Mouse (Mus musculus) adrenal gland, postnatal 14 days (tissue): ENCODE measurements at regions not wholly inside any gene's neighbourhood (a gene's known extent, or its start where the extent isn't known, plus 50 kb on each side); places are given as distances from the start of the nearest gene placed in this dataset.
"Not testable (repeated sequence)": the region's sequence is repeated elsewhere in the genome, so short reads cannot be mapped to it uniquely, and the experiment has no call there.

Source experiments
- DNase-seq: peaks from one replicate; pipeline ENCODE4 v3.0.0; 2021; ENCODE audit warnings: mixed read lengths

DNA sequence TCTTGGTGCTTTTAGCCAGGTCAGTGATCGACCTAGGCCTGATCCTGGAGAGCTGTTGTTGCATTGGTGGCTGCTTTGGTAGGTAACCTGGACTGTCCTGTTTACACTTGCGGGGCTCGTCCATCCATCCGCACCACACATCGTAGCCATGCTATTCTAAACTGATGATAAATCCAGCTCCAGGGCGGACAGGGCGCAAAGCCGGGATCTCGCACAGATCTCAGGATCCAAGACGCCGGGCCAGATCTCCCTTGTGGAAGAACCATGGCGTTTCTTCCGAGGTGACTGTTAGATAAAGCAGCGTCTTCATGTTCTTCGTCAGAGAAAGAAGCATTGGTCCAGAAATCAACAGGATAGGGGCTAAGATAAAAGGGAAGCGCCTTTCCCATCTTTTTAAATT lies 115.6 kb downstream of the Sec16b start:
- DNase-seq: not testable (repeated sequence)

DNA sequence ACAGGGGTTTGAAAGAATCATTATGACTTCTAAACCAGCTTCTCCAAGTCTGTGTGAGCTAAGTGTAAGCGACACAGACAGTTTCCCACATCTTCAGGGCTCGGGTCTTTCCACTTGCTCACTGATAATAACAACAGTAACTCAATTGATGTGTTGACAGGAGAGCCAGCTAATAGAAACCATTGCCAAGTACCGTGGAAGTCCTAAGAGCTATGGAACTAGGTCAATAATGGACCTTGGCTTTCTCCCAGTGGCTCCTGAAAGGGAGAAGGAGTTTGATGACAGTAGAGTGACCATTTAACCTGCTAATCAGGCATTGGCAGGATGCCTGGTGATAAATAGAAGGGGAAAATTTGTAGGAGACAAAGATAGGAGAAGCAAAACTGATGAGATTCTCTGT lies 126.1 kb downstream of the Sec16b start:
- DNase-seq: no peak

DNA sequence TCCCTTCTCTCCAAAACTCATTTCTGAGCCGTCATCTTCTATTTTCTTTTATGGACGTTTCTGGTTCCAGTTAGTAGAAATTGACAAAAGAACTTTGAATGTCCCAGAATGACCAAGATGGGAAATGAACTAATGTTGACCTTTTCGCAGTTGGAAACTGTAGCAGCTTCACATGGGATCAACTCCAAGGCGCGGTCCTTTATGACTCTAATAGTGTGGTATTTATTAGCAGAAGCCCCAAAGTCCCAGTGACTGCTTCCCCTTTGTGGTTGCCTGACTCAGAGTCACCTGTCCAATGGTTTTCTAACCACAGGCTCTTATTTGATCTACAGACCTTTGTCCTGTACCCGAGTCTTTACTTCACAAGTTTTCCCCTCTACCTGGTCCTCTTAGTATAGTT lies 126.9 kb downstream of the Sec16b start:
- no peak for DNase-seq

DNA sequence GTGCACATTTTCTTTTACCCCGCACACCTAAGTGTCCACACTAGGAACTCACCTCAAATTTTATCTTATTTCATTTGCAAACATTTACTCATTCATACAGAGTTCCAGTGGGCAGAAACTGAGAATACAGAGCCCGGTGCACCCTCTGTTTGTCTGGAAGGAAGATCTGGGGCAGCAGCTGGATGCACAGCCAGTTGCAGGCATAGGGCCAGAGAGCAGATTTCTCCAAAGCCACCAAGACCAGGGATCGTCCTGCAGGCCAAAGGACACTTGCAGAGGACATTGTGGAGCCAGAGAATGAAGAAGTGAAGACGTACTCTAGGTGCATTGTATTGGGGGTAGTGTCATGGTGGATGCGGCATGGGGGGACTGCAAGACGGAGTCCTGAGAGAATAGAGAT lies 129.2 kb downstream of the Sec16b start:
- DNase-seq: no peak

DNA sequence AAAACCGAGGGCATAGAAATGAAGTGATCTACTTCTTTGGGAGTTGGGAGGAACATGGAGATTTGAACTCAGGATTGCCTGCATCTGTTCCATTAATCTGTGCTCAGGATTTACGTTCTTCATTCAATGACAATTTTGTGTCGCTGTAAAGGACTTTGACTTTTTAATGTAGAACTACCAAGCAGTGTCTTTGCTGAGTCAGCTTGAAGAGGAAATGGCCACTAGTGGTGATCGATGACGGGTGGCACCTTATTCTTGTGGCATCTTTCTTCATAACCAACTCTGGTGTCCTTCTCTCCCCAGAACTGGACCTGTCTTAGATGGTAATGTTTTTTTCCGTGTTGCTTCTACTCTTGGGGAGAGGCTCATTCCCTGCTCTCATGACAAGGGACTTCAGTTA lies 137.0 kb downstream of the Sec16b start:
- DNase-seq: no peak

DNA sequence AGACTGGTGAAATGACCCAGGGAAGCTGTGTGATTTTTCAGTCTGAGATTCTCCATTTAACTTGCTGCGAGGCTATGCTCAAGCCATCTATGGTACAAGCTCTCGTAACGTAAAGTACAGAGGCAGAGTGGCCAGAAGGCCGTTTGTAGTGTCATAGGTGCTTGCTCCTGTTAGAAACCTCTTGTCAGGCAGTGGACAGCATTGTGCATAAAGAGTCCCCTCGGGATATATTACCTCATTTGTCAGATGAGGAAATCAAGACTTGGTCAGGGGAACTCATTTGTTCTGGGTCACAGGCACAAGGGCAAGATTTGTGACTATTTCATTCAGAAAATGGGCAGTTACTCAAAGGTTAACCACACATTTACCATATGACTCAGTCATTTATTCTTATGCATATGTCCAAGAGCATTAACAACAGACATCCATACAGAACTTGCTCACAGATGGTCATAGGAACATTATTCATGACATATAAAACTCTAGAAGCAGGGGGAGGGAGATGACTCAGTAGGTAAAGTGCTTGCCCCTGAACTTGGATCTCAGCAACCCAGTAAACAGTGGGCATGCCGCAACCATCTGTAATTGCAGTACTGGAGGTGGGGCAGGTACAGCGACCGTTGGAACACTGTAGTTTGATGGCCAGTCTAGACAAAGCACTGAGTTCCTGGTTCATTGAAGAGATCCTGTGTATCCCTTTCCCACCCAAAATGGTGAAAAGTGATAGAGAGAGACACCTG lies 139.3 kb downstream of the Sec16b start:
- no peak for DNase-seq

DNA sequence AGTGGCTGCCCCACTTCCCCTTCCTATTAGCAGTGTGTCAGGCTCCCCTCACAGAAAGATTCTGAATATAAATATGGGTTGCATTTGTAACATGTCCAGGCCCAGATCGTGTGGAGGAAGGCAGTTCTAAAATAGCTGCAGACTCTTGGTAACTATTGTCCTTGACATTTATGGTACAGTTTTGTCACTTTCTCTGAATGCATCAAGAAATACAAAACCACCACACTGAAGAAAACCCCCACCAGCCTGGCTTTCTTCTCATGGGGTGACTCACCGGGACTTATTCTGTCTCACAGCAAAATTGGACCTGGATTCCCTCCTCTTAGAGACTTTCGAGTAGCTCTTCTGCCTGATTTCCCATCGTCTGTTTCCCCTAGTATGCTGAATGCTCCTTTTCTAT lies 148.9 kb downstream of the Sec16b start:
- no peak for DNase-seq

DNA sequence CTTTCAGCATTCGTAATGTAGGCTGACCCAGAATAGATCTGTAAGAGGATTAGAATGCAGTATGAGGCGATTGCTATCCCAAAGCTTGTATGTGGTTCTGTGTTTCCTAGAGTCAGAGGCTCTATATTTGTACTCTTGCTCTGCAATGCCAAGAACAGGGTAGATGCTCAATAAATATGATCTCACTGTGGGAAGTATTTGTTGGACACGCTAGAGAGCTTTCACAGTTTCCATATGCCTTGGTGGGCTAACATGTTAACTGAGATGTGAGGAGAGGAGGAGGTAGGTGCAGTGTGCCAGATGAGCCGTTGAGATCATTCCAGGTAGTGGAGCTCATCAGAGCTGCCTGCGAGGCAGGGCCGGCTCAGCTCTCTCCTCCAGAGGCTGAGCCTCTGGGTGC lies 163.1 kb downstream of the Sec16b start:
- DNase-seq: no peak

DNA sequence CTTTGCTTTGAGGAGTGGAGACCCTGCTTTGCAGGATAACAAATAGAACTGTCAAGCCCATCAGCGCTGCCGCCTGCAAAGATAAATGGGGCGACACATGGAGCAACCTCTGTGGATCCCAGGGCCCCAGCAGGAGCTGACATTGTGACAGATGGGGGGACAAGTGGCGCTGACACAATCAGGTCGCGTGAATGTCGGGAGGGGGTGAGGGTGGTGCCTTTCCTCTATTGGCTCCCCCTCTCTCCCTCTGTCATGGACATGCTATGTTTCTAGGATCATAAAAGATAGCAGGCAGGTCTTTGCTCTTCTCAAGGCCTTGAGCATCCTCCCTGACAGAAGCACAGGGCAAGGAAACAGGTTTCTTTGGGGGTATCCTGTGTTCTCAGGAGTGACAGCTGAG lies 177.8 kb downstream of the Sec16b start:
- no peak for DNase-seq

DNA sequence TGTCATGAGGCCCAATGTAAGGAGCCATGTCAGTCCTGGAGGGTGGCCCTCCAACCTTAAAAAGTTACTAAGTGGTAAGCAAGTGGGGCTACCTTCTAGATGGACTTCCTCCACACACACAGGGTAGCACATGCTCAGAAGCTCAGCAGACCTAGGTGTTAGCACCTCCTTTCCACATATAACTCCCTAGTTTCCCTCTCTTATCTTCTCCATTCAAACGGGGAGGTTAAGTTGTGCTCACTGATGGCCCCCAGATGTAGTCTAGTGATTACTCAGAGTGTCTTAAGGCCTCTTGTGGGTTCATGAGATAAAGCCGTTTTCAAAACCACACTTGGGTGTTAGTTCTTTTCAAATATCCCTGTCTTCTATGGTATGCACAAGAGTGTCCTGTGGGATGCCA lies 188.7 kb downstream of the Sec16b start:
- DNase-seq: no peak

DNA sequence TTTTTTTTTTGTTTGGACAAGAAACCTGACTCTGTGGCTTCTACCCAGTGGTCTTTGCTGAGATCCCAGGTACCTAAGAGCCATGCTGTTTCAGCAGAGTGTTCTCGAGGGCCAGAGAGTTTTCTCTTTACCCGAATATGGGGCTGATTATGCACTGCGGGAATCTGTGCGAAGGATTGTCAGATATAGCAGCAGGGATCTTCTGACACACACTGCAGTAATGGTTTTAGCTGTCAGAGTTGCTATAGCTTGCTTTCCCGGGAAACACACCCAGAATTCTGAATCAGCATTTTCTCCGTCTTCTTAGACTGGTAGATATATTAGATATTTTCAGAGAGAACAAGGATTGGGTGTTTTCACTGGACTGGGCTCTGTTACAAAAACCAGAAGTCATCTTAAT lies 197.1 kb downstream of the Sec16b start:
- DNase-seq: no peak

DNA sequence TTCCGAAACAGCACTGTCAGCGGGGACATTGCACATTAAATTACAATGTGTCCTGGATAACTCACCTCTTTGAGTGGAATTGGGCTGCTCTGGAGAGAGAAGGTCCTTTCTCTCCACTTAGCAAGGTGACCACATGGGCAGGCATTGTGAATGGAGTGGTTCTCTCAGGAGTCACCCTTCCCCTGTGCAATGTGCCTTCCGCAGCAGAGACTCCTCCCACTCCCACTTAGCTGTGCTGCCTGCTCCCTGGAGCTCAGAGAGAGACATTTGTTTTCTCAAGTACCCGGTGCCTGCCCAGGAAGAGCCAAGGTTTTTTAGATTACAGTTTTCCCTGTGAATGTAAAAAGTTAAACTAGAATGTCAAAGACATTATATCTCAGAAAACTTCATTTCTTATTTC lies 198.8 kb downstream of the Sec16b start:
- DNase-seq: no peak

DNA sequence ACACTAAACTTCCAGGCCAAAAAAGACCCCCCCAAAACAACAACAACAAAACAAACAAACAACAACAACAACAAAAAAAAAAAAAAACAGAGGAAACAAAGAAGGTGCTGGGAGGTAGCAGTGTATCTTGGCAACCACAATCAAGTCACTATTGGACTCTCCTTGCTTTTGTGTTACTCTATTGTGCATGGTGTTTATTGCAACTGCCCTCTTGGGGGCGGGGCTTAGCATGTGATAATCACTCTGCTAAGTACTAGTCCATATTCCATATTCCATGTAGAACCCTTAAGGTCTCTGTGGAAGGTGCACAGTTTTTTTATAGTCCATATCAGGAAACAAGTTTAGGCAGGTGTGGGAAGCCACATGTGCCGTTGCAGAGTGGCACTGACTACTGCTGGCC lies 200.7 kb downstream of the Sec16b start:
- DNase-seq: no peak

DNA sequence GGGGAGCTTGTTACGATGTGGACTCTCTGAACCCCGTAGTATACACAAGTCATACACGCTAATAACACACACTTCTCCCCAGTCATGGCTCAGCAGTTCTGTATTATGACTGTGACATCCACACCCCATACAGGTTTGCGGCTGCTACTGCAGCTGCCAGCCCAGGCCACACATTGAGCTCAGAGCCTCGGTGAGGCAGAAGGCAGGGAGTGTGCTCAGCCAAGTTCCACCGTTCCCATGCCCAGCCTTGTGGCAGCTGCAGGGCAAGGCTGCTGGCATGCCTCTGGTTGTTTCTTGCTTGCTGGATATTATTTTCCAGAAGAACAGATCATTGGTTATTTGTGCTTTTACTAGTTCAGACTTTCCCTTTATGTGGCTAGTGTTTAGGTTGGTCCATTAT lies 202.6 kb downstream of the Sec16b start:
- DNase-seq: no peak

DNA sequence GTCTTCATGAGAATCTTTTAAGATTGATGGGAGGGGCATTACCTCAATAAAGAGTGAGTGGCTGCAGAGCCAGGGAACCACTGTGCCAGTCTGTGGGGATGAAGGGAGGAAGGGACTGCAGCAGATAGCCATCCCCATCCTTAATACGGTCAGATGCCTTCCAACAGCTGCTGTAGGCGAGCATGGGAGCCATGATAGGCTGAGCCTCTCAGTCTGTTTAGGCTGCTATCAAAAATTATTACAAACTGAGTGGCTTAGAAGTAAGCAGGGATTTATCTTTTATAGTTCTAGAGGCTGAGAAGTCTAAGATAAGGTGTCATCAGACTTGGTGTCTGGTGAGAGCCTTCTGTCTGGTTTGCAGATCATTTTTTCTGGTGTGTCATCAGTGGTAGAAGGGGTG lies 204.3 kb downstream of the Sec16b start:
- DNase-seq: no peak

DNA sequence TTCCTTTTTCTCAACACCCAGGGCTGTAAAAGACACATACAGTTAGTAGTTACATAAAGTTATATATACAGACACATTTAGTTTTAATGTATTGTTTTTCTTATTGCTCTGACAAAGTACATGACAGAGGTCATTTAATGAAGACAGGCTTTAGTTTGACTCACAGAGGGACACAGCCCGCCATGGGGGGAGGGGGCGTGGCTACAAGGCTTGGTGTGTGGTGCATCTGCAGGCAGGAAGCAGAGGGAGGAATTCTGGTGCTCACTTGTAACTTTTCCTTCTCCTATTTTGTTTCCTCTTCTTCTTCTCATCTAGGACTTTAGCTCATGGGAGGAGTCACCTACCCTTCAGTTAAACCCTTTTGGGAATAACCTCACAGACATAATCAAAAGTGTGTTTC lies 206.0 kb downstream of the Sec16b start:
- no peak for DNase-seq

DNA sequence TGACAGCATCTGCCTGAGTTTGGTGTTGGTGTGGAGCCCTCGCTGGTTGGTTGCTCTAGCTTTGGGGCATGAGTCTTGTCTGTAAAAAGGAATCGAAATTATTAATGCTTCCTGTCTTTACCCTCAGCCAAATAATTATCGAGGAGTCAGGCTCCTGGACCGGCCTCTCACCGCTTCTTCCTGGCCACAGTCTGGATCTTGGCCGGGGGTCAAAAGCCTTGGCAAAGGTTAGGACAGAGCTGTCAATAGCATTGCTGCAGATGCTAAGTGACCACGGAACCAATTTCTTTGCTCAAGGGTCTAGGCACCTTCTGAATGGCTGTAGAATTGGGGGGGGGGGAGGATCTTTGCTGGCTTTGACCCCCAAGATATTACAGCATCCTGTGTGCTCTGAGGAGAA lies 207.3 kb downstream of the Sec16b start:
- DNase-seq: no peak

DNA sequence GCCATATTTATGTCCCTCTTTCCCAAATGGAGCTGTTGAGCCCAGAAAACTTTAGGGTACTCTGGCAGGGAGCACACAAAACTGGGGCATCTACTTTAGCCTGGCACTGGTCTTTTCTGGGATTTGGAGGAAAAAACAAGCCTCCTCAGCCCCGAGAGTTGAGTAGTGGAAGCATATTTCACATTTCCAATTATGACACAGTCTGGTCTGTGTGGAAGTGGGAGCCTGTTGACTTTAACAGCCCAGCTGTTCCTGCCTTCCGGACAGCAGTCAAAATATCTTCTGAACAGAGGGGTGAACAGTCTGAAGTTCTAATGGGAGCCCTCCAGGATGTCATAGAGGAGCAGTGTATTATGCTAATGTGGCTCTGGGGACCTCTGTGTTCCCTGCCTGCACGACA lies 209.1 kb downstream of the Sec16b start:
- DNase-seq: no peak

DNA sequence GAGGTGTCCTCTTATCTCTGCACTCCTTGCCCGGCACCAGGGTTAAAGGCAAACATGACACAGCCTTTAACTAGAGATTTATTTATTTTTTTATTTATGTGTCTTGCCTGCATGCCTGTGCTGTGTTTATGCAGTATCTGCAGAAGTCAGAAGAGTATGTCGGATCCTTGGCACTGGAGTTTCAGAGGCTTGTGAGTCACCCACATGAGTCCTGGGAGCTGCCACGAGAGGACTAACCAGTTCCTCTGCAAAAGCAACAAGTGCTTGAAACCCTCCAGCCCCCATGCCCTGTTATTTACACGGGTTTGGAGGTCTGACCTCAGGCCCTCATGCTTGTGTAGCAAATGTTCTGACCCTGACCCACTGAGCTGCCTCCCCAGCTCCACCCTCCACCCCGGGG lies 210.6 kb downstream of the Sec16b start:
- peak; percentile 15 for DNase-seq

DNA sequence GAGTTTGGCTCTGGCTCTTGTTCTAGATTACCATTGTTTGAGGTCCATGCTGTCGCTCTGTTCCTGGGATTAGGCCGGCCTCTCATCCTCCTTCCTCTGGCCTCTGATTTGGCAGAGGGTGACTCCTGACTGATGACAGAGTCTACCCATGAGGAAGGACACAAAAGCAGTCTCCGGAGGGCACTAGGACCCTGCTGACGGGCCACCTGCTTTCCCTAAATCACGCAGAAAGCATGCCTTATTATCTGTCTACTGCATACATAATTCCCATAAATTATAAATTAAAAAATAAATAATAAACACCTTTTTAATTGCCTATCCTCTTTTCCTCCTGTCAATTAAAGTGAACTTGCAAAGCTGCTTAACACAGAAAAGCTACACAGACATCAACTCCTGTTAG lies 215.4 kb downstream of the Sec16b start:
- DNase-seq: no peak

DNA sequence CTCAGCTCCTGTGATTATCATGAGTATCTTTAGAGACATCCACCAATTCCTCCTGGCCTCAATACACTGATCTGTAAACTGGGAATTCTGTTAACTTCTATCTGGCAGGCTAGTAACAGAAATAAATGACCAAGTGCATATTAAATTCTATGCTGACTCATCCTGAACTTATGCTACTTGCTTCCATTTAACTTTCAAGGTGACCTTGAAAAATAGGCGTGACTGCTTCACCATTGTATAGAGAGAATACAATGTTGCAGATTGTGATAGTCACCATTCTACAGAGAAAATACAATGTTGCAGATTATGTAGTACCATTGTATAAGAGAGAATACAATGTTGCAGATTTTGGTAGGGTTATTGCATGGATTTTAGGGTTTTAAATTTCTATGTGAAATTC lies 224.6 kb downstream of the Sec16b start:
- no peak for DNase-seq

DNA sequence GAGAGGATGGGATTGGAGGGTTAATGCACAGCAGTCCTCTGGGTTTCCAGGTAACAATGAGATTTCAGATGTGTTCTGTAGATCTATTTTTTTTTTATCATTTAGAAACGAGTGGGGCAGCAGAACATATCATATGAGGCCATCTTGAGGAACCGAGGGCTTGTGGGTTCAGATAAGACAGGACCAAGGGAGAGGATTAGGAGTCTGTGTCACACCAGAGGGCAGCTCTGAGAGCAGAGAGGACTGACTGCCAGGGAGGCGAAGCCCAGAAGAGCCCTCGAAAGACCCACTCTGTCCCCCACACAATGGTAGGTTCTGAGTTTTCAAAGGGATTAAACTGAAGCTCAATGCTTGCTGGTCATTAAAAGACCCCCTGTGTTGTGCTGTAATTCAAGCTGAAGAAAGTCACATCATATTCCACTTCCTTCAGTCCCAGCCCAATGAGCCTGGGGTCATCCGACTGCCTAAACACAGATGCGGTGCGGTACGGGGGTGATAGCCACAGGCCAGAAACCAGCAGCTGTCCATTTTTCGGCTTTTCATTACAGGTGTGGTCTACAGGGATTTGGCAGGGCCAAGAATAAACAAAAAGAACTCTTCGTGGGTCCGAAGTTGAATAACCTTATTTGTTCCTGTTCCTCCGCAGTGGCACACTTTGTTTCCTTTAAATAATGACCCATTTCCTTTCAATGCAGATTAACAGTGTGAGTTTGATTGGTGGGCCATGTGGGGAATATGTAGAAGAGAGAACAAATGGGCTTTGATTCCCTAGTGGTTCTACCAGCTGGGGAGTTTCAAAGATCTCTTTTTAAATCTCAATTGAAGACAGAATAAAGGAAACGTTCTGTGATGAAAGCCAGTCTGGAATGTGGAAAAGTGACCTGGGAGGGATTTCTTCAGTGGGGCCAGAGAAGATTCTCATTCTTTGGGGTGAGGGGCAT lies 234.5 kb downstream of the Sec16b start:
- no peak for DNase-seq

DNA sequence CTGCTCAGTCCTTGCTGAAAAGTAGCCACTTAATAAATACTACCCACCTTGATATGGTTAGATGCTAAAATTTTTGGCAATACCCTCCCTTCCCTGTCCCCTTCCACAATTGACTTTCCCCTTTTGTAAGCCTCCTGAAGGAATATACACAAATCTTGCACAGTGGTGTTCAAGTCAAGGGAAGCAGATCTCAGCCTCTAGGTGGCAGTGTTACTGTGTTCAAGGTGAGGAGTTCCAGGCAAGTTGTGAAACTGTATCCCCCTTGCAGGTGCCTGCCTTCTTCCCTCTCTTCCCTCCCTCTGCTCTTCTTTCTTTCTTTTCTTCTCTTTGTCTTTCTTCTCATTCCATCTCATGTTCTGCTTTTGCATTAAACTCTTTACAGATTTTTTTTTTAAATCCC lies 239.1 kb downstream of the Sec16b start:
- DNase-seq: peak; percentile 59
